In the genomic region with DNA sequence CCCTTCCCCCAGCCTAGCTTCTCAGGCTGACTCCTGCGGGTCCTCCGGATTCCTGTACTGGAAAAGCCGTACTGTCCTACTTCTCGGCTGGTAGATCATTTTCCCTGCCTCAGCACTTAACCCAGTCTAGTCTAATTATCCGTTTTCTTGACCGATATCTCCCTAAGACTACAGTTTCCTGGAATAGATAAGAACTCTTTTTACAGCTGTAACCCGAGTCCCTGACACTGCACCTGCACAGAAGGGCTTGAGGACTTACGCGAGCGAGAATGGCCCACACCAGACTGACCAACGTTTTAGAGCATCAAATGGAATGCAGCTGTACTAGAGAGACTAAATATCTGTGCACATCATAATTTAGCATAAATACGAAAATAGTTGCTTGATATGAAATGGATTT, we compare ENCODE assay signal across 17 mouse cellular contexts. TPM values are rescaled to one million over a fixed set of nuclear protein-coding genes. Genes with fewer than 3 reads are reported as not detected.
DNase-seq lines count a peak whose midpoint lies in the region; ATAC-seq and TF ChIP-seq lines count a peak whose summit lies in the region.
"Had no signal": no experiment of that assay in that cellular context is flagged by ENCODE, and none has a peak within 500 bp of the region (broad histone marks: within the 10 kb centered on the region; RNA-seq: fewer than 3 reads in every experiment).

No protein-coding gene starts in this region.

- H3K9me3 ChIP-seq in heart, embryonic 11.5 days (replicated peaks; ENCODE audit: control insufficient read depth, low read length), result no peaks in the 10 kb centered on the region
- H3K9me3 ChIP-seq in hindbrain, postnatal 0 days (ENCODE audit: low read length), result no peaks in the 10 kb centered on the region
- H3K9me3 ChIP-seq in hindbrain, embryonic 11.5 days (ENCODE audit: control insufficient read depth, low read length), result no peaks in the 10 kb centered on the region
- no peaks in the 10 kb centered on the region for H3K9me3 ChIP-seq in midbrain, postnatal 0 days (ENCODE audit: low read length)
- no peaks in the 10 kb centered on the region for H3K9me3 ChIP-seq in midbrain, embryonic 16.5 days (replicated peaks; ENCODE audit: control insufficient read depth, low read length, poor library complexity, severe bottlenecking)
- H3K9me3 ChIP-seq: midbrain, embryonic 15.5 days; neural tube, embryonic 13.5 days; stomach, embryonic 15.5 days had no signal

- no peaks in the 10 kb centered on the region for H3K36me3 ChIP-seq in heart, embryonic 11.5 days (ENCODE audit: control insufficient read depth, insufficient read depth, low read length)
- no peaks in the 10 kb centered on the region for H3K36me3 ChIP-seq in hindbrain, postnatal 0 days (ENCODE audit: insufficient read depth, low read length)
- no peaks in the 10 kb centered on the region for H3K36me3 ChIP-seq in hindbrain, embryonic 11.5 days (ENCODE audit: control insufficient read depth, insufficient read depth, low read length)
- H3K36me3 ChIP-seq in midbrain, postnatal 0 days (ENCODE audit: insufficient read depth, low read length), result no peaks in the 10 kb centered on the region
- H3K36me3 ChIP-seq in midbrain, embryonic 16.5 days (ENCODE audit: control insufficient read depth, insufficient read depth, low read length), result no peaks in the 10 kb centered on the region
- H3K36me3 ChIP-seq: midbrain, embryonic 15.5 days; neural tube, embryonic 13.5 days; stomach, embryonic 15.5 days had no signal

- H3K4me1 ChIP-seq in heart, embryonic 11.5 days (ENCODE audit: control insufficient read depth, insufficient read depth, low read length), result no peaks in the 10 kb centered on the region
- H3K4me1 ChIP-seq in hindbrain, postnatal 0 days (ENCODE audit: insufficient read depth, low read length), result no peaks in the 10 kb centered on the region
- no peaks in the 10 kb centered on the region for H3K4me1 ChIP-seq in hindbrain, embryonic 11.5 days (replicated peaks; ENCODE audit: control insufficient read depth, insufficient read depth, low read length)
- no peaks in the 10 kb centered on the region for H3K4me1 ChIP-seq in midbrain, postnatal 0 days (ENCODE audit: insufficient read depth, low read length)
- no peaks in the 10 kb centered on the region for H3K4me1 ChIP-seq in midbrain, embryonic 16.5 days (ENCODE audit: control insufficient read depth, insufficient read depth, low read length)
- H3K4me1 ChIP-seq: midbrain, embryonic 15.5 days; neural tube, embryonic 13.5 days had no signal

- 13% methylated on average over 12 of the region's 12 CpGs for WGBS in heart, embryonic 11.5 days (ENCODE audit: insufficient replicate concordance)
- WGBS in hindbrain, postnatal 0 days, result 47% methylated on average over 12 of the region's 12 CpGs
- WGBS in hindbrain, embryonic 11.5 days, result 44% methylated on average over 12 of the region's 12 CpGs
- 57% methylated on average over 12 of the region's 12 CpGs for WGBS in midbrain, postnatal 0 days
- WGBS in midbrain, embryonic 16.5 days, result 48% methylated on average over 12 of the region's 12 CpGs

- peak overlapping the region; percentile 15; the same call in 1 of the 2 replicates for H3K4me3 ChIP-seq in heart, embryonic 11.5 days (ENCODE audit: low read depth, low read length)
- H3K4me3 ChIP-seq in hindbrain, postnatal 0 days (ENCODE audit: low read length), result no peak overlapping the region
- H3K4me3 ChIP-seq in hindbrain, embryonic 11.5 days (ENCODE audit: low read depth, low read length), result no peak overlapping the region
- no peak overlapping the region for H3K4me3 ChIP-seq in midbrain, postnatal 0 days (ENCODE audit: low read depth, low read length)
- H3K4me3 ChIP-seq in midbrain, embryonic 16.5 days (ENCODE audit: low read depth, low read length), result no peak overlapping the region
- H3K4me3 ChIP-seq: midbrain, embryonic 15.5 days; neural tube, embryonic 13.5 days; stomach, embryonic 15.5 days had no signal

- TF ChIP-seq CTCF in hindbrain, postnatal 0 days (IDR thresholded peaks at IDR 0.05; ENCODE audit: low read depth), result no peak
- no peak for TF ChIP-seq CTCF in midbrain, postnatal 0 days (IDR thresholded peaks at IDR 0.05)

- H3K9ac ChIP-seq in heart, embryonic 11.5 days (ENCODE audit: low read depth, low read length), result no peak overlapping the region
- H3K9ac ChIP-seq in hindbrain, postnatal 0 days (replicated peaks; ENCODE audit: low read length), result no peak overlapping the region
- H3K9ac ChIP-seq in hindbrain, embryonic 11.5 days (ENCODE audit: low read depth, low read length), result no peak overlapping the region
- no peak overlapping the region for H3K9ac ChIP-seq in midbrain, postnatal 0 days (replicated peaks; ENCODE audit: low read length, poor library complexity, severe bottlenecking)
- H3K9ac ChIP-seq in midbrain, embryonic 16.5 days (ENCODE audit: low read depth, low read length), result no peak overlapping the region
- H3K9ac ChIP-seq: midbrain, embryonic 15.5 days; neural tube, embryonic 13.5 days; stomach, embryonic 15.5 days had no signal

- no peak for DNase-seq in heart, adult 11 months
- no peak for DNase-seq in hindbrain, postnatal 0 days (ENCODE audit: low spot score)
- DNase-seq in hindbrain, embryonic 11.5 days (ENCODE audit: low spot score), result no peak
- DNase-seq in midbrain, postnatal 0 days (ENCODE audit: low spot score), result no peak
- DNase-seq in adrenal gland, adult 2 months, result no peak
- DNase-seq: adrenal gland, adult 8-10 months; cerebellum, adult 8-10 months; gastrocnemius, postnatal 36 days; kidney, adult 2 months; thymus, postnatal 36 days had no signal

- no peaks in the 10 kb centered on the region for H3K27me3 ChIP-seq in heart, embryonic 11.5 days (ENCODE audit: control insufficient read depth, insufficient read depth, low read length)
- no peaks in the 10 kb centered on the region for H3K27me3 ChIP-seq in hindbrain, postnatal 0 days (ENCODE audit: insufficient read depth, low read length)
- no peaks in the 10 kb centered on the region for H3K27me3 ChIP-seq in hindbrain, embryonic 11.5 days (ENCODE audit: control insufficient read depth, insufficient read depth, low read length)
- no peaks in the 10 kb centered on the region for H3K27me3 ChIP-seq in midbrain, postnatal 0 days (ENCODE audit: insufficient read depth, low read length)
- H3K27me3 ChIP-seq in midbrain, embryonic 16.5 days (ENCODE audit: control insufficient read depth, insufficient read depth, low read depth, low read length), result no peaks in the 10 kb centered on the region
- H3K27me3 ChIP-seq: midbrain, embryonic 15.5 days; neural tube, embryonic 13.5 days; stomach, embryonic 15.5 days had no signal

- H3K4me2 ChIP-seq in heart, embryonic 11.5 days, result peak overlapping the region; percentile 54
- 0 out of 2 replicates have a peak overlapping the region, but pooled peaks have one; percentile 10 for H3K4me2 ChIP-seq in hindbrain, postnatal 0 days (ENCODE audit: low read depth, low read length)
- H3K4me2 ChIP-seq in hindbrain, embryonic 11.5 days (replicated peaks; ENCODE audit: low read depth, low read length), result no peak overlapping the region
- H3K4me2 ChIP-seq in midbrain, postnatal 0 days (ENCODE audit: low read depth, low read length, poor library complexity, severe bottlenecking), result 0 out of 2 replicates have a peak overlapping the region, but pooled peaks have one; percentile 20
- no peak overlapping the region for H3K4me2 ChIP-seq in midbrain, embryonic 16.5 days (ENCODE audit: low read length)
- H3K4me2 ChIP-seq: midbrain, embryonic 15.5 days; neural tube, embryonic 13.5 days; stomach, embryonic 15.5 days had no signal

- no peak for ATAC-seq in heart, embryonic 11.5 days (replicated peaks; ENCODE audit: insufficient number of reproducible peaks, low FRiP score, low TSS enrichment)
- no peak for ATAC-seq in hindbrain, postnatal 0 days
- no peak for ATAC-seq in hindbrain, embryonic 11.5 days (ENCODE audit: low FRiP score)
- ATAC-seq in midbrain, postnatal 0 days (ENCODE audit: low FRiP score), result no peak
- ATAC-seq in midbrain, embryonic 16.5 days, result no peak
- ATAC-seq in inflammation-experienced regulatory T-cells, adult 6 months, result no peak
- ATAC-seq: midbrain, embryonic 15.5 days had no signal

- H3K27ac ChIP-seq in heart, embryonic 11.5 days (ENCODE audit: low read depth, low read length), result no peak overlapping the region
- H3K27ac ChIP-seq in hindbrain, postnatal 0 days, result no peak overlapping the region
- H3K27ac ChIP-seq in hindbrain, embryonic 11.5 days (ENCODE audit: low read depth, low read length), result no peak overlapping the region
- no peak overlapping the region for H3K27ac ChIP-seq in midbrain, postnatal 0 days (ENCODE audit: low read depth, low read length)
- no peak overlapping the region for H3K27ac ChIP-seq in midbrain, embryonic 16.5 days (ENCODE audit: low read length)
- H3K27ac ChIP-seq: macrophage; midbrain, embryonic 15.5 days; neural tube, embryonic 13.5 days; stomach, embryonic 15.5 days had no signal

RNA-seq across cellular contexts. Expression of a gene that starts 14.6 kb away (rescaled TPM):
- polyA plus RNA-seq in heart, embryonic 11.5 days (2014; fragmentation: Nextera tagmentation; extraction: Ambion mirVana), result 3.5 and 5.2 TPM in 2 replicates
- 27.1 and 32.9 TPM in 2 replicates for total RNA-seq in hindbrain, postnatal 0 days (2014; rRNA removed)
- 4.4 and 4.5 TPM in 2 replicates for polyA plus RNA-seq in hindbrain, postnatal 0 days (2015; fragmentation: Nextera tagmentation; extraction: Ambion mirVana)
- polyA plus RNA-seq in hindbrain, embryonic 11.5 days (2014; fragmentation: Nextera tagmentation; extraction: Ambion mirVana), result 5.3 and 8.0 TPM in 2 replicates
- total RNA-seq in midbrain, postnatal 0 days (2014; rRNA removed), result 25.9 and 42.3 TPM in 2 replicates
- polyA plus RNA-seq in midbrain, postnatal 0 days (2015; fragmentation: Nextera tagmentation; extraction: Ambion mirVana), result 4.2 and 4.7 TPM in 2 replicates
- 6.7 and 7.0 TPM in 2 replicates for polyA plus RNA-seq in midbrain, embryonic 16.5 days (2015; fragmentation: Nextera tagmentation; extraction: Ambion mirVana)
- polyA plus RNA-seq in inflammation-experienced regulatory T-cells, adult 6 months (2017; shearing (Covaris generic)), result 1 to 10 TPM; 2.8 to 6.1 (median 4.6) TPM
- total RNA-seq in adrenal gland, adult 2 months (2021), result 10 to 100 TPM; 19.6 to 22.1 TPM
- polyA plus RNA-seq in adrenal gland, adult 2 months (2012; rRNA removed), result 4.6 and 6.1 TPM in 2 replicates

RNA-seq across cellular contexts. Expression of a gene that starts 20.2 kb away (rescaled TPM):
- 0.35 and 0.66 TPM in 2 replicates for polyA plus RNA-seq in heart, embryonic 11.5 days (2014; fragmentation: Nextera tagmentation; extraction: Ambion mirVana)
- 11.8 and 13.4 TPM in 2 replicates for total RNA-seq in hindbrain, postnatal 0 days (2014; rRNA removed)
- polyA plus RNA-seq in hindbrain, postnatal 0 days (2015; fragmentation: Nextera tagmentation; extraction: Ambion mirVana), result 0.40 and 0.44 TPM in 2 replicates
- polyA plus RNA-seq in hindbrain, embryonic 11.5 days (2014; fragmentation: Nextera tagmentation; extraction: Ambion mirVana), result 0.33 and 0.79 TPM in 2 replicates
- 23.7 and 29.5 TPM in 2 replicates for total RNA-seq in midbrain, postnatal 0 days (2014; rRNA removed)
- polyA plus RNA-seq in midbrain, postnatal 0 days (2015; fragmentation: Nextera tagmentation; extraction: Ambion mirVana), result 0.53 and 0.54 TPM in 2 replicates
- polyA plus RNA-seq in midbrain, embryonic 16.5 days (2015; fragmentation: Nextera tagmentation; extraction: Ambion mirVana), result 0.48 and 0.75 TPM in 2 replicates
- 1 to 10 TPM in 2 of 3 experiments, under 1 TPM in 1; 0.90 to 8.2 (median 7.2) TPM for polyA plus RNA-seq in inflammation-experienced regulatory T-cells, adult 6 months (2017; shearing (Covaris generic))
- 10 to 100 TPM; 37.5 to 44.6 TPM for total RNA-seq in adrenal gland, adult 2 months (2021)
- polyA plus RNA-seq in adrenal gland, adult 2 months (2012; rRNA removed), result 13.3 and 20.3 TPM in 2 replicates

Comparison
In these comparisons a context has a peak if more than half of its experiments do, and no peak if none do; other contexts are left out.
1. H3K4me2 ChIP-seq: peak in heart, embryonic 11.5 days (single experiment), hindbrain, postnatal 0 days (single experiment) and midbrain, postnatal 0 days (single experiment); none in hindbrain, embryonic 11.5 days (single experiment) and midbrain, embryonic 16.5 days (single experiment).